ENCODE assay signal across 16 mouse cellular contexts in genomic region chr10:80768365-80768764, GRCm38 (mm10).
"Had no signal": no experiment of that assay in that cellular context is flagged by ENCODE, and none has a peak within 500 bp of the region (broad histone marks: within the 10 kb centered on the region; RNA-seq: fewer than 3 reads in every experiment).

No protein-coding gene starts in this region.

- H3K4me3 ChIP-seq: neural tube, embryonic 13.5 days; neural tube, embryonic 15.5 days; stomach, embryonic 15.5 days had no signal

- H3K27ac ChIP-seq: neural tube, embryonic 13.5 days; neural tube, embryonic 15.5 days; stomach, embryonic 15.5 days; stomach, postnatal 0 days had no signal

- DNase-seq: retina, postnatal 1 day; right cerebral cortex, adult 18-20 months; right cerebral cortex, postnatal 14 days; right cerebral cortex, postnatal 25 days; right cerebral cortex, postnatal 4 days; spleen, adult 18-20 months; thymus, adult 18-20 months; thymus, adult 2 months; thymus, postnatal 14 days; thymus, postnatal 25 days; thymus, postnatal 36 days; thymus, postnatal 4 days had no signal
